Mouse (Mus musculus): ENCODE results near the gene Gal3st2.
"Not testable (repeated sequence)": the region's sequence is repeated elsewhere in the genome, so short reads cannot be mapped to it uniquely, and the experiment has no call there.

Gene Gal3st2

GRCm38 (mm10) chr1:93861048-93861447 is at the start of gene Gal3st2:
Gal3st2 (plus strand) TSS chr1:93861306.
- not testable (repeated sequence) for DNase-seq (ENCODE audit: low spot score in 2 of 2)

- no peak for DNase-seq (ENCODE audit: low spot score in 2 of 2)
Measured at GRCm38 (mm10) chr1:93811495-93812039, 49.5 kb upstream of the Gal3st2 start.

- no peak for DNase-seq (ENCODE audit: low spot score in 2 of 2)
Measured at GRCm38 (mm10) chr1:93817823-93818532, 43.1 kb upstream of the Gal3st2 start.

GRCm38 (mm10) chr1:93818722-93819121 is 42.4 kb upstream of the Gal3st2 start:
- DNase-seq (ENCODE audit: low spot score in 2 of 2): no peak

- DNase-seq (ENCODE audit: low spot score in 2 of 2): no peak
Measured at GRCm38 (mm10) chr1:93823796-93824495, 37.2 kb upstream of the Gal3st2 start.

GRCm38 (mm10) chr1:93824609-93825008 is 36.5 kb upstream of the Gal3st2 start, which contains the start of gene D2hgdh:
D2hgdh (plus strand) TSS chr1:93824909.
- no peak for DNase-seq (ENCODE audit: low spot score in 2 of 2)

GRCm38 (mm10) chr1:93825105-93825674 is 35.9 kb upstream of the Gal3st2 start:
- DNase-seq (ENCODE audit: low spot score in 2 of 2): peak; percentile 75 to 85

- DNase-seq (ENCODE audit: low spot score in 2 of 2): no peak
Measured at GRCm38 (mm10) chr1:93825771-93826539, 35.2 kb upstream of the Gal3st2 start.

- DNase-seq (ENCODE audit: low spot score in 2 of 2): no peak
Measured at GRCm38 (mm10) chr1:93826540-93826835, 34.6 kb upstream of the Gal3st2 start.

GRCm38 (mm10) chr1:93832754-93833360 is 28.2 kb upstream of the Gal3st2 start:
- not testable (repeated sequence) for DNase-seq (ENCODE audit: low spot score in 2 of 2)

- no peak for DNase-seq (ENCODE audit: low spot score in 2 of 2)
Measured at GRCm38 (mm10) chr1:93834671-93835150, 26.4 kb upstream of the Gal3st2 start.

GRCm38 (mm10) chr1:93835211-93835610 is 25.9 kb upstream of the Gal3st2 start:
- no peak for DNase-seq (ENCODE audit: low spot score in 2 of 2)

- no peak for DNase-seq (ENCODE audit: low spot score in 2 of 2)
Measured at GRCm38 (mm10) chr1:93835876-93836531, 25.1 kb upstream of the Gal3st2 start.

GRCm38 (mm10) chr1:93836532-93836913 is 24.6 kb upstream of the Gal3st2 start:
- no peak for DNase-seq (ENCODE audit: low spot score in 2 of 2)

- DNase-seq (ENCODE audit: low spot score in 2 of 2): no peak
Measured at GRCm38 (mm10) chr1:93837335-93837734, 23.8 kb upstream of the Gal3st2 start.

- not testable (repeated sequence) for DNase-seq (ENCODE audit: low spot score in 2 of 2)
Measured at GRCm38 (mm10) chr1:93838569-93838968, 22.5 kb upstream of the Gal3st2 start.

- DNase-seq (ENCODE audit: low spot score in 2 of 2): not testable (repeated sequence)
Measured at GRCm38 (mm10) chr1:93845766-93846366, 15.2 kb upstream of the Gal3st2 start.

- DNase-seq (ENCODE audit: low spot score in 2 of 2): not testable (repeated sequence)
Measured at GRCm38 (mm10) chr1:93855790-93856189, 5.3 kb upstream of the Gal3st2 start.

- peak in 1 of 2 experiments; percentile 26 for DNase-seq (ENCODE audit: low spot score in 2 of 2)
Measured at GRCm38 (mm10) chr1:93857370-93857769, 3.7 kb upstream of the Gal3st2 start.

- DNase-seq (ENCODE audit: low spot score in 2 of 2): no peak
Measured at GRCm38 (mm10) chr1:93857991-93858390, 3.1 kb upstream of the Gal3st2 start.

Data from cerebellum, postnatal 4 days (tissue).